Mouse (Mus musculus) cortical plate, adult 2 months (tissue): Measurements from ENCODE around the gene Tcf7l2.
A peak's percentile ranks its signal among the peaks of the same experiment; 100 is the strongest.

Experiments
- CTCF ChIP-seq: fragments of 200-500 bp; IDR thresholded peaks from 2 replicates; pipeline ENCODE4 v1.5.1; 2011; ENCODE audit warnings: mild to moderate bottlenecking, control low read depth, low read length; ENCODE audit not compliant: insufficient read depth; ENCODE audit errors: extremely low read depth
- POLR2A ChIP-seq: fragments of 200-500 bp; IDR thresholded peaks from 2 replicates; pipeline ENCODE4 v1.6.1; 2011; ENCODE audit warnings: mild to moderate bottlenecking, low read length, control low read depth; ENCODE audit not compliant: insufficient read depth; ENCODE audit errors: extremely low read depth

DNA sequence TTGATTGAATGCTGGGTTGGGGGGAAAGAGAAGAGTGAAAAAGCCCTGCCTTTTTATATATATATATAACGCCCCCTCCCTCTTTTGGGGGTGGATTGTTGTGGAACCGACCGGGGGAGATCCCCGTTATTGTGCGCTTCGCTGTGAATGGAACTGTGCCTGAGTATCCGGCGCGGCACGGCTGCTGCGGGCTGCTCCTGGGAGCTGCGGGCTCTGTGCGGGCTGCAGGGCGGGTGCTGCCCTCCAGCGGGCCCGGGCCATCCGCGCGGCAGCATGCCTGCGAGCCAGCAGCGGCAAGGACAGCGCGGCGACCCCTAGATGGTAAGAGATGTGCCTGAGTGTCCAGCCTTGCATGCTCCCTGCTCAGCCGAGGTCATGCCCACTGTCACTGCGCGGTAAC is 153.7 kb downstream of the Tcf7l2 start:
- TF ChIP-seq CTCF (0 out of 2 replicates have a peak, but pooled peaks have one; percentile 5), POLR2A (no peak)
